Mouse (Mus musculus): ENCODE measurements around the gene Ube2k. TPM values are rescaled to one million over a fixed set of nuclear protein-coding genes. Genes with fewer than 3 reads are reported as not detected.

Ube2k gene
- total and polyA plus RNA-seq, 3 experiments: 52.9 to 231 TPM; not detected in 1

- H3K27me3 ChIP-seq (ENCODE audit: control insufficient read depth in 1 of 2, insufficient read depth in 2 of 2, low read length in 2 of 2): no peaks in the 10 kb centered on the region
- peaks cover 5 to 9% of the 10 kb centered on the region in 2 experiments for H3K4me1 ChIP-seq (ENCODE audit: control insufficient read depth in 1 of 2, insufficient read depth in 2 of 2, low read length in 2 of 2)
- H3K9ac ChIP-seq (ENCODE audit: control insufficient read depth, low read depth, low read length, poor library complexity, severe bottlenecking): no peak overlapping the region
- H3K79me2 ChIP-seq (ENCODE audit: control insufficient read depth, insufficient read depth, low read length, poor library complexity): no peaks in the 10 kb centered on the region
- no peaks in the 10 kb centered on the region for H3K9me3 ChIP-seq (replicated peaks; ENCODE audit: insufficient read depth, low read length)
- no peak for DNase-seq (ENCODE audit: low read depth, low spot score)
- TF ChIP-seq TCF12 (IDR thresholded peaks at IDR 0.05; ENCODE audit: low read depth, low read length) (no peak), ETS1 (IDR thresholded peaks at IDR 0.05; ENCODE audit: low read depth, low read length) (no peak), POLR2A (IDR thresholded peaks at IDR 0.05; ENCODE audit: control insufficient read depth in 1 of 2, insufficient read depth in 1 of 2, low read depth in 1 of 2, low read length in 2 of 2, poor library complexity in 1 of 2) (no peak), CHD1 (IDR thresholded peaks at IDR 0.05; ENCODE audit: low read depth, low read length) (no peak), MYB (IDR thresholded peaks at IDR 0.05; ENCODE audit: low read depth, low read length) (no peak), SMC3 (IDR thresholded peaks at IDR 0.05; ENCODE audit: low read depth, low read length) (peak; percentile 18; the same call in 1 of the 2 replicates), CTCF (IDR thresholded peaks at IDR 0.05 in 2 of 3, conservative IDR thresholded peaks at IDR 0.05 in 1 of 3; ENCODE audit: control insufficient read depth in 1 of 3, insufficient read depth in 1 of 3, low read depth in 2 of 3, low read length in 3 of 3, poor library complexity in 1 of 3, severe bottlenecking in 1 of 3) (0 out of 6 replicates have a peak, but pooled peaks of 1 of the 3 experiments have one; percentile 5), KAT2A (conservative IDR thresholded peaks at IDR 0.05; ENCODE audit: low read depth, low read length) (no peak), GABPA (IDR thresholded peaks at IDR 0.05; ENCODE audit: low read depth, low read length) (no peak)
- peaks cover 0 to 11% of the 10 kb centered on the region in 2 experiments; a peak in 2 of 4 replicates for H3K36me3 ChIP-seq (ENCODE audit: control insufficient read depth in 1 of 2, insufficient read depth in 2 of 2, low read length in 2 of 2)
- H3K27ac ChIP-seq (ENCODE audit: control insufficient read depth, low read depth, low read length): no peak overlapping the region
- H3K4me3 ChIP-seq (ENCODE audit: control insufficient read depth in 1 of 2, insufficient read depth in 1 of 2, low read depth in 2 of 2, low read length in 2 of 2): no peak overlapping the region
Observed at GRCm38 (mm10) chr5:65525674-65526443, 11.2 kb upstream of the Ube2k start.

DNA sequence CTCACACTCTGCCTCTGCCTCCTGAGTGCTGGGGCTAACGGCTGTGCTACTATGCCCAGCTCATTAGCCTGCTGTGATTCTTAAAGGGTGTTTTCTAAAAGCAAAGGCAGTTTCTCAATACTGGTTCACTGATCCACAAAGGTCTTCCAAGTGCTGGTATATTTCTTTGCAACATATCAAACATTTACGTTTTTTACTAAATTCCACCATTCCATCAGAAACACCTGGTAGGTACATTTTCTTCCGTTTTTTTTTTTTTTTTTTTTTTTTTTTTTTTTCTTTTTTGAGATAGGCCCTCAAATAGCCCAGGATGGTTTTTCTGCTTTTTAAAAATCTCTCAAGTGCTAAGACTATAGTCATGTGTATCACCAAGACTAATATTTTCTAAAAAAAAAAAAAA lies 5.8 kb upstream of the Ube2k start:
- no peaks in the 10 kb centered on the region for H3K79me2 ChIP-seq (ENCODE audit: control insufficient read depth, insufficient read depth, low read length, poor library complexity)
- peaks cover 0 to 19% of the 10 kb centered on the region in 2 experiments; a peak in 2 of 4 replicates for H3K36me3 ChIP-seq (ENCODE audit: control insufficient read depth in 1 of 2, insufficient read depth in 2 of 2, low read length in 2 of 2)
- no peak overlapping the region for H3K27ac ChIP-seq (ENCODE audit: control insufficient read depth, low read depth, low read length)
- H3K9me3 ChIP-seq (replicated peaks; ENCODE audit: insufficient read depth, low read length): no peaks in the 10 kb centered on the region
- TF ChIP-seq UBTF (IDR thresholded peaks at IDR 0.05; ENCODE audit: borderline replicate concordance, insufficient read depth, low read depth, low read length): no peak
- no peak for TF ChIP-seq RAD21 (IDR thresholded peaks at IDR 0.05; ENCODE audit: low read depth, low read length)
- TF ChIP-seq RCOR1 (IDR thresholded peaks at IDR 0.05; ENCODE audit: low read depth, low read length): no peak
- no peak for TF ChIP-seq ZNF384 (IDR thresholded peaks at IDR 0.05; ENCODE audit: low read depth, low read length)
- TF ChIP-seq SIN3A (IDR thresholded peaks at IDR 0.05; ENCODE audit: low read length): no peak
- no peak for TF ChIP-seq BHLHE40 (IDR thresholded peaks at IDR 0.05; ENCODE audit: borderline replicate concordance, low read depth, low read length)
- no peak for TF ChIP-seq CTCF (IDR thresholded peaks at IDR 0.05 in 2 of 3, conservative IDR thresholded peaks at IDR 0.05 in 1 of 3; ENCODE audit: control insufficient read depth in 1 of 3, insufficient read depth in 1 of 3, low read depth in 2 of 3, low read length in 3 of 3, poor library complexity in 1 of 3, severe bottlenecking in 1 of 3)
- no peak for TF ChIP-seq GATA1 (IDR thresholded peaks at IDR 0.05; ENCODE audit: low read depth, low read length)
- TF ChIP-seq MYC (IDR thresholded peaks at IDR 0.05; ENCODE audit: low read depth, low read length): no peak
- TF ChIP-seq MEF2A (IDR thresholded peaks at IDR 0.05; ENCODE audit: extremely low read depth, insufficient replicate concordance, low read depth, low read length, poor library complexity, severe bottlenecking): no peak
- no peak for TF ChIP-seq SMC3 (IDR thresholded peaks at IDR 0.05; ENCODE audit: low read depth, low read length)
- no peak for TF ChIP-seq MAX (IDR thresholded peaks at IDR 0.05; ENCODE audit: low read length)
- TF ChIP-seq CHD1 (IDR thresholded peaks at IDR 0.05; ENCODE audit: low read depth, low read length): no peak
- TF ChIP-seq MAZ (IDR thresholded peaks at IDR 0.05; ENCODE audit: low read depth, low read length): no peak
- TF ChIP-seq TCF12 (IDR thresholded peaks at IDR 0.05; ENCODE audit: low read depth, low read length): no peak
- no peaks in the 10 kb centered on the region for H3K27me3 ChIP-seq (ENCODE audit: control insufficient read depth in 1 of 2, insufficient read depth in 2 of 2, low read length in 2 of 2)
- H3K4me3 ChIP-seq (ENCODE audit: control insufficient read depth in 1 of 2, insufficient read depth in 1 of 2, low read depth in 2 of 2, low read length in 2 of 2): no peak overlapping the region
- DNase-seq (ENCODE audit: low read depth, low spot score): no peak
- no peak overlapping the region for H3K9ac ChIP-seq (ENCODE audit: control insufficient read depth, low read depth, low read length, poor library complexity, severe bottlenecking)
- peaks cover 5 to 17% of the 10 kb centered on the region in 2 experiments for H3K4me1 ChIP-seq (ENCODE audit: control insufficient read depth in 1 of 2, insufficient read depth in 2 of 2, low read length in 2 of 2)
